Mouse (Mus musculus) stomach, postnatal 0 days (tissue): ENCODE measurements at regions not wholly inside any gene's neighbourhood (a gene's known extent, or its start where the extent isn't known, plus 50 kb on each side); places are given as distances from the start of the nearest gene placed in this dataset.

Experiments used
- ATAC-seq: fragments of 200-750 bp; cut with Nextera tagmentation; 2 replicates; pipeline ENCODE4 v1.8.0; 2017; ENCODE audit not compliant: low FRiP score, low TSS enrichment
- DNase-seq: peaks from one replicate; pipeline ENCODE4 v3.0.0-alpha.2; 2016; ENCODE audit warnings: low spot score
- H3K27ac ChIP-seq: fragments of 300-500 bp; sonication (generic); replicated peaks from 2 replicates; pipeline ENCODE4 v1.5.1; 2014; ENCODE audit warnings: mild to moderate bottlenecking, control low read depth
- H3K27me3 ChIP-seq: fragments of 300-500 bp; sonication (generic); 2 replicates; pipeline ENCODE4 v1.6.1; 2014; ENCODE audit warnings: low read length; ENCODE audit not compliant: control insufficient read depth, insufficient read depth
- H3K36me3 ChIP-seq: fragments of 300-500 bp; sonication (generic); 2 replicates; pipeline ENCODE4 v1.6.1; 2014; ENCODE audit warnings: low read length, mixed read lengths; ENCODE audit not compliant: control insufficient read depth, insufficient read depth
- H3K4me1 ChIP-seq: fragments of 300-500 bp; sonication (generic); replicated peaks from 2 replicates; pipeline ENCODE4 v1.6.1; 2014; ENCODE audit warnings: antibody characterized with exemption; ENCODE audit not compliant: control insufficient read depth, insufficient read depth
- H3K4me2 ChIP-seq: fragments of 300-500 bp; sonication (generic); replicated peaks from 2 replicates; pipeline ENCODE4 v1.6.1; 2014; ENCODE audit warnings: low read depth, mild to moderate bottlenecking, control low read depth, moderate library complexity
- H3K4me3 ChIP-seq: fragments of 300-500 bp; sonication (generic); 2 replicates; pipeline ENCODE4 v1.5.1; 2014; ENCODE audit warnings: low read depth, low read length, control low read depth
- H3K9ac ChIP-seq: fragments of 300-500 bp; sonication (generic); 2 replicates; pipeline ENCODE4 v1.6.1; 2014; ENCODE audit warnings: mild to moderate bottlenecking, low read length, control low read depth, mixed read lengths
- H3K9me3 ChIP-seq: fragments of 300-500 bp; sonication (generic); 2 replicates; pipeline ENCODE4 v1.6.1; 2016; ENCODE audit warnings: low read length; ENCODE audit not compliant: control insufficient read depth
- CTCF ChIP-seq: IDR thresholded peaks from 2 replicates; pipeline ENCODE4 v1.5.1; 2016; ENCODE audit warnings: antibody characterized with exemption, low read depth, mild to moderate bottlenecking, moderate library complexity
- EP300 ChIP-seq: optimal IDR thresholded peaks from 2 replicates; pipeline ENCODE3; 2016; ENCODE audit warnings: antibody characterized with exemption
- WGBS: fragments of 180-500 bp; shearing (Covaris S2); extraction: QIAGEN DNeasy Blood & Tissue Kit; methylation state at CpG from one replicate; pipeline ENCODE4 v1.1.7; 2014; 5-methylcytosine and 5-hydroxymethylcytosine counted together

DNA sequence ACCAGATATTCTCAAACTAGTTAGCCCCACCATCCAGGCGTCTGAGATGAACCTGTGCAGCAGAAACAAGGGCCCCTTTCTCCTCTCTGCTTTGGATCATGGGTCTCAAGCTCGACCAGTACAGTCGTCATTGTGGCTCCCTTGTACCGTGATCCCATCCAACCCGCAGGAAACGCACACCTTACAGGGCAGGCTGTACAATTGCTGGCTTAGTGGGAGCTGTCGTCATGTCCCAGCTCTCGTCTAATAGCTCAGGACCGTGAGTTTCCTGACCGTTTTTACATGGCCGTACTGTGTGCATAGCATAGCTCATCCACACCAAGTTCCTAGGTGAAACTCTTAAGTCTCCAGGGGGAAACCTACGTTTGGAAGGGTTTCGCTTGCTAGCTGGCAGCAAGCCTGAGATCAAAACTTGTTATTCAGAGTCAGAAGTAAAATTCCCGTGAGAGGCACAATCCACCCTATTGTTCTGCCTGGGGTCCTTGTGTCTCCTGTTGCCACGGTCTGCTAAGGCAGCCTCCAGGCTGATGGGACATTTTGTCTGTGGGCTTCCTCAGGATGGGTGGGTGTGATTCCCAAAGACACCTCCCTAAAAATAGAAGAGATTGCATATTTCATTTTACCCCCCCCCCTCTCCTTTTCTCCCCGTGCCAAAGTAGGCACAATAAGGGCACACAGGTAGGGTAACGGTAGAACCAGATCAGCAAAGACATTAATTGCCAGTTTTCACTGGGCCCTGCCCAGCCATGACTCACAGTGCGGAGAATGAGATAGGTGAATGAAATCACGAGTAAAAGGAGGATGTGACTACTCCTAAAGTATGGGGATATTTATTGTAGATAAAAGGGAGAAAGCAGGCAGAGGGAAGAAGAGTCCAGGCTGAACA is 68.2 kb upstream of the Rapgef5 start:
- 54% methylated on average over 19 of the region's 19 CpGs for WGBS
- H3K9ac ChIP-seq = no peak overlapping the region
- no peak overlapping the region; the same call in 1 of the 2 replicates for H3K27ac ChIP-seq
- H3K27me3 ChIP-seq = no peaks in the 10 kb centered on the region
- H3K4me1 ChIP-seq = no peaks in the 10 kb centered on the region
- H3K36me3 ChIP-seq = no peaks in the 10 kb centered on the region
- peak; percentile 39; the same call in 1 of the 2 replicates for ATAC-seq
- no peak for DNase-seq
- TF ChIP-seq CTCF = no peak
- no peak for TF ChIP-seq EP300
- H3K9me3 ChIP-seq = no peaks in the 10 kb centered on the region
- H3K4me3 ChIP-seq = no peak overlapping the region
- peak overlapping the region; percentile 8; the same call in 1 of the 2 replicates for H3K4me2 ChIP-seq

- no peak for ATAC-seq
These were observed 67.2 kb upstream of the Rapgef5 start for GRCm38 (mm10) chr12:117449080-117449479.

GRCm38 (mm10) chr12:117450106-117450505 is 66.2 kb upstream of the Rapgef5 start:
- TF ChIP-seq EP300 (no peak), CTCF (no peak)
- Histone ChIP-seq H3K9ac (no peak overlapping the region), H3K4me1 (no peaks in the 10 kb centered on the region), H3K9me3 (no peaks in the 10 kb centered on the region), H3K36me3 (no peaks in the 10 kb centered on the region), H3K27ac (no peak overlapping the region), H3K4me3 (no peak overlapping the region), H3K4me2 (no peak overlapping the region), H3K27me3 (no peaks in the 10 kb centered on the region)
- DNase-seq (peak; percentile 49), ATAC-seq (peak; percentile 93)

More at GRCm38 (mm10) chr12:117449080-117449479, 67.2 kb upstream of the Rapgef5 start:
- no peaks in the 10 kb centered on the region for H3K9me3 ChIP-seq
- no peaks in the 10 kb centered on the region for H3K36me3 ChIP-seq
- no peak overlapping the region for H3K9ac ChIP-seq
- no peaks in the 10 kb centered on the region for H3K4me1 ChIP-seq
- WGBS = 84% methylated on average over 2 of the region's 2 CpGs
- no peaks in the 10 kb centered on the region for H3K27me3 ChIP-seq
- H3K27ac ChIP-seq = no peak overlapping the region
- no peak overlapping the region for H3K4me2 ChIP-seq
- no peak overlapping the region for H3K4me3 ChIP-seq
- TF ChIP-seq EP300 = no peak
- TF ChIP-seq CTCF = no peak
- no peak for DNase-seq

DNA sequence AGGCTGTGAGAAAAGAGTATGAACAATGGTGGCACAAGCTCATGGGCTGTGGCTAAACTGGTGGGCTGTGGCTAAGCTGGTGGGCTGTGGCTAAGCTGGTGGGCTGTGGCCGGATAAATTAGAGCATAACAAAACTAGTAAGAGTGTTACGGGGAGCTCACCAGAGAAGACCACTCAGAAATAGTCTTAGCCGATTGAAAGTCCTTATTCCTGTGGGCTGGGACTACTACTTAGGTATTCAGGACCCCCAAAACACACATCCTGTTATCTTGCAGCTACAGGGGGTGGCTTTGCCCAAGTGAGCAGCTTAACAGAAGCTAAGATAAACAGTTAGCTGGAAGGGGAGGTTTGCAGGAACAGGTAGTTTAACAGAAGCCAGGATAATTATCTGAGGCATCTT is 65.4 kb upstream of the Rapgef5 start:
- Histone ChIP-seq H3K4me1 (no peaks in the 10 kb centered on the region), H3K4me3 (no peak overlapping the region), H3K9ac (no peak overlapping the region), H3K27me3 (no peaks in the 10 kb centered on the region), H3K36me3 (no peaks in the 10 kb centered on the region), H3K9me3 (no peaks in the 10 kb centered on the region), H3K4me2 (no peak overlapping the region), H3K27ac (no peak overlapping the region)
- 69% methylated on average over 3 of the region's 3 CpGs for WGBS
- DNase-seq (no peak), ATAC-seq (no peak)
- TF ChIP-seq CTCF (no peak), EP300 (no peak)

- H3K9me3 ChIP-seq = no peaks in the 10 kb centered on the region
- H3K36me3 ChIP-seq = no peaks in the 10 kb centered on the region
- no peak overlapping the region for H3K27ac ChIP-seq
- ATAC-seq = no peak
- TF ChIP-seq EP300 = no peak
- TF ChIP-seq CTCF = peak; percentile 59
- 58% methylated on average over 4 of the region's 4 CpGs for WGBS
- H3K4me1 ChIP-seq = no peaks in the 10 kb centered on the region
- no peaks in the 10 kb centered on the region for H3K27me3 ChIP-seq
- no peak overlapping the region for H3K4me3 ChIP-seq
- no peak overlapping the region for H3K9ac ChIP-seq
- no peak for DNase-seq
- no peak overlapping the region for H3K4me2 ChIP-seq
These were observed 64.8 kb upstream of the Rapgef5 start for GRCm38 (mm10) chr12:117451441-117451840.

- TF ChIP-seq CTCF (no peak), EP300 (no peak)
- no peak overlapping the region for H3K27ac ChIP-seq
These were observed 60.5 kb upstream of the Rapgef5 start for GRCm38 (mm10) chr12:117455800-117456199.

More at GRCm38 (mm10) chr12:117455800-117456199, 60.5 kb upstream of the Rapgef5 start:
- Histone ChIP-seq H3K4me2 (no peak overlapping the region), H3K9me3 (no peaks in the 10 kb centered on the region), H3K27me3 (no peaks in the 10 kb centered on the region), H3K36me3 (no peaks in the 10 kb centered on the region), H3K4me3 (no peak overlapping the region), H3K4me1 (no peaks in the 10 kb centered on the region), H3K9ac (no peak overlapping the region)
- 49% methylated on average over 7 of the region's 7 CpGs for WGBS
- ATAC-seq (no peak), DNase-seq (no peak)
